Mouse (Mus musculus) Muller cell, postnatal 12 days (primary cell): ENCODE results near the gene Apob.
"Not testable (repeated sequence)": the region's sequence is repeated elsewhere in the genome, so short reads cannot be mapped to it uniquely, and the experiment has no call there.

ENCODE experiments used
- DNase-seq: peaks from one replicate; pipeline ENCODE4 v3.0.0-alpha.2; 2015; ENCODE audit errors: inconsistent ontology term

Apob gene

DNA sequence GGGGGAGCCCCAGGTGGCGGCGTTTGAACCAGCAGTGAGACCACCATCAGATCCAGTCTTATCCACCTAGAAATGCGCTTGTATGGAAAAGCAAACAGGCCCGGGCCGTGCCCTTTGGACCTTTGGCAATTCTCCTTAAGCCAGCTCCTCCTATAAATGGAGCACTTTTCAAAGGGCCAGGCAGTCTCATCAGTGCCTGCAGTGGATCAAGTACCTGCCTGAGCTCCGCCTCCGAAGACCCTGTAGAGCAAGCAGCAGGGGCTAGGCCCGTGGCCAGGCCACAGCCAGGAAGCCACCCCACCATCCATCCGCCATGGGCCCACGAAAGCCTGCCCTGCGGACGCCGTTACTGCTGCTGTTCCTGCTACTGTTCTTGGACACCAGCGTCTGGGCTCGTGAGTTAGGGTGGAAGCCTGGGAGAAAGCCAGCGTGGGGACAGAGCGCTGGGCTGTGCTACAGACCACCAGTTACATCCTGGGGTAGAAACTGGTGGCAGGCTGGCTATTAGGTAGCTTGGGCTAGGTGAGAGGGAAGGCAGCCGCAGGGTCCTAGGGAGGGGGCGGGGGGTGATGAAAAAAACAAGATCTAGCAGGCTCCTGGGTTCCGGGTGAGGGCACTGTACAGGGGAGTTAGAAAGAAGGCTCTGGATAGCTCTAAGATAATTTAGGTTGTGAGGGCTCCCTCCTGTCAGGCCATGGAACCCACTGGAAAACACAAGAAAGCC is at the start of gene Apob:
Gene Apob (plus strand): TSS at position 183 of the 724 bp plus-strand sequence.
- DNase-seq = no peak

DNA sequence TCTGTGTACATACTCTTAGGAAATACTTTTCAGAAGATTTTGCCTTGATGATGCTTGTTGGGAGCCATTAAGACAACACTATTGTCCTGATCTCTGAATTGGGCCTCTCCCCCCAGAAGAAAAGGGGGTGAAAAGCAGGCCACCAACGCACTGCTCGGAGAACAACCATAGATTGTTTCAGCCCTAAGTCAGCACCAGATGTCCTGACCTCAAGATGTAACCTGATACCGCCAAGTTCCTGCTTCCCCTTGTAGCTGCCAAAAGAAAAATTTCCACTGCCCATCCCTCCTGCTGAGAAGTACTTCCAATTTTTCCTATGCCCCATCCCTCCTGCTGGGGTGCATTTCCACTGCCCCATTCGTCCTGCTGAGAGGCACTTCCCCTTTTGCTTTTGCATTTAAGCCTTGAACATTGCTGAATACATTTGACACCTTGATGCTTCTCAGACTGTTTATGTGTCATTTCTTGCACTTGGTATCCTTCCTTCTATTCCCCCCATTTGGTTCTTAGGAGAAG is 45.0 kb upstream of the Apob start:
- DNase-seq = no peak

DNA sequence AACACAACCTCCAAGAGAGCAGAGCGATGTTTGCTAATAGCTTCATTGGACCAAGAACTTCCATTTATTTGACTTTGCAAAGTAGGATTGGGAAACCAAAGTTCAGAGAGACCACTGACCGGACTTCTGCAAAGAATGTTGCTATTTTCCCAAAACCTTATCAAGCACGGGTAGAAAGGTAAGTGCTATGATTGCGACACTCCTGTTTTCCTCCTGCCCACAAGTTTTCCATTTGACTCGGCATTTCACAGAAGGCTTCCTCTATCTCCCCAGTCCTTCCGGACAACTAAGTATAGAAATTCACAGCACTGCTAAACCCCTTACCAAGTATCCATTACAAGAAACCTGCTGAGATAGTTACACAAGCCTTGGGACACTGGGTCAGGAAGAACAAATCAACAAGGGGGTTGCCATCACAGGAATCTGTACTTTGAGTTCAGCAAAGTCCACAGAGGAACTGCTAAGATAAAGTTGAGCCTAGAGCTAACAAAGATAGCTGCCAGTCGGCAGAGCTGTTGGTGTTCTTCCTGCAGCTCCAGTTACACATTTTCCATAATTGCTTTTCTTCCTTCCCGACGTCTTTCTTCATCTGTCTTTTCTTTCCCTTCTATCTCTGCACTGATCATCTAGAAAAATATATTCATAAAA is 27.2 kb upstream of the Apob start:
- DNase-seq = no peak

DNA sequence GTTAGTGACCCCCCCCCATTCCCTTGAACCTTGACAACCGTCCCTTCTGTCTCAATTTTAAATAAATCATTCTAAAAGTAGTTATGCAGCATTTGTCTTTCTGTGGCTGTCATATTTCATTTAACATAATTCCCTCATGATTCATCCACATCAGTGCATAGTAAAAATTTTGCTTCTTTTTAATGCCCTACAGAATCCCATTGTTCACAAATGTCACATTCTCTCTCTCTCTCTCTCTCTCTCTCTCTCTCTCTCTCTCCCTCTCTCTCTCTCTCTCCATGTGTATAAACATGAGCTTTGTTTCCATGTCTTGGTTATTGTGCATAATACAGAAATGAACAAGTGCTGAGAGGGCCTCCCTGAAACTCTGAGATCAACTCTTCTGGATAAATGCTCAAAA is 18.6 kb upstream of the Apob start:
- peak; percentile 61 for DNase-seq

DNA sequence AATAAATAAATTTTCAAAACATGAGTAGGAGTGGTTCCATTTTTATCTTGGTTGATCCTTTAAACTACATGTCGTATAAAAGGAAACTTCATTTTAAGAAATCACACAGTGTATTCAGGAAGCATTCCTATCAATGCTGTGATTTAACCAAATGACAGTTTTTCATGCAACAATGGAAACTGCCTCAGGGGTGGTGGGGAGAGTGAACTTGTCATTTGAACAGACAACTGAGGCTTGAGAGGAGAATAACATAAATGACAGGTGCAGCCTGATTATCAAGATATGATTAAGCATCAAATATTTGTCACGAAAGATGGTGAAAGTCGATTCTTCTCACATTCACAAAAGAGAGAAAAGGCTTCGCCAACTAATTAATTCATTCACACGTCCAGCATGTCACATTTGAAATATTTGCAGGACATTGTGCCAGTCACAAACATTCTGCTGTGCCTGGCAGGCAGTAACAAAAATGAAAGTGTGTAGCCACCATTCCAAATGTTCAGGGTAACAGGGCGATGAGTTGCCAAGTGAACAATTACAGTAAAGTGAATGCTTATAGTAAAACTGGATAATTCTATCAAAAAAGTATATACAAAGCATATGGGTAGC is 18.0 kb upstream of the Apob start:
- DNase-seq = peak; percentile 68

DNA sequence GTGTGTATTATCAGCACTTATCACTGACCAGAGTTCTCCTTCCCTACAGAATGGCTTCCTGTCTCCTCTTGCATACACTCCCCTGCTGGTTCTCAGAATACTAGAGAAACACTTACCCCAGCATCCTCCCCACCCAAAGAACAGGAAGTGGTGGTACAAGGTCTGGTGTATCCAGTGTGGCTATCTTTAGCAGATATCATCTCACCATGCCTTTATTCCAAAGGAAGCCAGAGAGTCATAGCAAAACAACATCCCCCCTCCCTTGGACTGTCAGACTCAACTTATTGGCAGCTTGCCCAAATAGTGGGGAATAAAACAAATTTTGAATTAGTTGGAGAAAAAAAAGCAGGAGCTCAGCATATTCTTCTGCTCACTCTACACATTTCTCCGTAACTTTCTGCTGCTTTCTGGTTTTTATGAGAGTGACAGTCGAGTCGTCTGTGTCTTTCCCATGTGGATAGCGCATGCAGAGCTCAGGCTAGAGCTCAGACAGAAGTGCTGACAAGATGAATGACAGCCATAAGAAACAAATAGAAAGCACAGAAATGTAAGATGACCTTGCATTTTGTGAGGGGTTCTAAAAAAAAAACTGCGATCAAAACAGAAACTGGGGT is 15.0 kb upstream of the Apob start:
- DNase-seq = no peak

DNA sequence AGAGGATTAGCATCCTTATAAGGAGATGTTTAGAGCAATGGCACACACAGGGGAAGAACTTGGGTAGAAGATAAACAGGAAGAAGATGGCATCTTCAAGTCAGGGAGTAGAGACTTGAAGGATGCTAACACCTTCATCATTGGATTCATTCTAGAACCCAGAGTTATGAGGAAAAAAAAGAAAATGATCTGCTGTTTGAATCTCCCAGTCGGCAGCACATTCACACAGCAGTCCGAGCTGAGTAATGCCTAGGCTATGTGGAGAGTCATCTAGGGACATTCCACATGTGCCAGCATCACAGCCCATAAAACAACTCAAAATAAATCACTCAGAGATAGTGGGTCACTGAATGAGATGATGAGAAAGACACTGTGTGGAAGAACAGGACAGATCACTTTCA is 10.2 kb upstream of the Apob start:
- DNase-seq = peak; percentile 57

DNA sequence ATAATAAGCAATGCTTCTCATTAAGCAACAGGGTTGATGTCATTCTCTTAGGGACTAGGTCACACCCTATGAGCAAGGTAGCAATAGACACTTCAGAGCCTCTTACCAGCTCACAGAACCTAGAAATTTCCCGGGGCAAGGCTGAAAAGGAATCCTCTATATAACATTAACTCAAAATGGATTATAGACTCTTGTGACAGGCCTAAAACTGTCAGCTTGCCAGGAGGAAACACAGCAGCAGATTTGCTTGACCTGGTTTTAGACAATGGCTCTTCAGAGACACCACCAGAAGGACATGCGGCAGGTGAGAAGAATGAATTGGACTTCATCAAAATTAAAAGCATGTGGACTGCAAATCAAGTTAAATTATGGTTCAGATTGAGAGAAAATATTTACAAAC is 7.1 kb upstream of the Apob start:
- DNase-seq = no peak

DNA sequence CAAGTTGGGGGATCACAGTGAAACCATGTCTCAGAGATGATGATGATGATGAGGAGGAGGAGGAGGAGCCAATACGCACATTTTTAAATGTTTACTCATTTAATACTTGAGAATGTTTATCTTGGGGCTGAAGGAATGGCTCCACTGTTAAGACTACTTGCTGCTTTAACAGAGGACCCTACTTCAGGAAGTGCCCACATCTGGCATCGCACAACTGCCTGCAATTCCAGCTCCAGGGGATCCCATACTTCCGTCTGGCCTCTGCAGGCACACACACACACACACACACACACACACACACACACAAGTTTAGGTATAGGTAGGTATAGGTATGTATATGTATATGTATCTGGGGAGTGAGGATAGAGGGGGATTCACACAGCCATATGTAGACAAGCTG is 6.6 kb upstream of the Apob start:
- no peak for DNase-seq

DNA sequence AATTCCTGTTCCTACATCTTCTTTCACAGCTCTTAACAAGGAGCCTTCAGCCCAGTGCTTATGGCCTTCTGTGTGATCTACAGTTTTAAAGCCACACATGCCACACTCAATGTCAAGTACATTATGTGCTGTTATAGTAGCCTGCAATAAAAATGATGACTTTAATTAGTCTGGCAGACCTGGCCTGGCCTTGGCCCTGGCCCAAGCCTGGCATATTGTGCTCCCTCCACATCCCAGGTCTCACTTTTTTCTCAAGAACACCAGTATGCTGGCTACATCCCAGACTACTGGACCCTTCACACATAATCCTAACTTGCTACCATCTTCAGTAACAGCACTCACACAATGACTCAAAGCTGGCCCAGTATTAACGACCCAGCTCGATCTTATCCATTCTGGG is 5.7 kb upstream of the Apob start:
- DNase-seq = no peak

DNA sequence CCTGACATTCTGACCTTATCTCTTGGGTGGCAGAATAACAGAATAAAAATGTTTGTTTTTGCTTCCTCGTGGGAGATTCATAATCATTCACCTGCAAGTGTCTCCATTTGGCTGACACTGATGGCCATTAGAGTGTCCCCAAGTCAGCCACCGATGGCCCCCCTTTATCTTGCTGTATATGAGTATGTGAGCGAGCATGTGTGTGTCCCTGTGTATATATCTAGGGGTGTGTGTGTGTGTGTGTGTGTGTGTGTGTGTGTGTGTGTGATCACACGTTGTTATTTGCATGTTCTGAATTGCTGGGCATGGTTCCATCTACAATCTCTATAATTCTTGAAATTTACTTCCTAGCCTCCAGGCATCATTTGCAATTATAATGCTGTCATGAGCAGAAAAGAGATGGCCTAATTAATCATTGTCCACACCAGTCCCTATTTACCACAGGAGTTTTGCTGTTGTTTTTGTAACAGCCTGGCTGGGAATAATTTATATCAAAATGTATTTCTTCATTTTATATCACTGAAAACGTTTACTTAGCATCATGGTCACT is 3.6 kb upstream of the Apob start:
- DNase-seq = peak; percentile 31

DNA sequence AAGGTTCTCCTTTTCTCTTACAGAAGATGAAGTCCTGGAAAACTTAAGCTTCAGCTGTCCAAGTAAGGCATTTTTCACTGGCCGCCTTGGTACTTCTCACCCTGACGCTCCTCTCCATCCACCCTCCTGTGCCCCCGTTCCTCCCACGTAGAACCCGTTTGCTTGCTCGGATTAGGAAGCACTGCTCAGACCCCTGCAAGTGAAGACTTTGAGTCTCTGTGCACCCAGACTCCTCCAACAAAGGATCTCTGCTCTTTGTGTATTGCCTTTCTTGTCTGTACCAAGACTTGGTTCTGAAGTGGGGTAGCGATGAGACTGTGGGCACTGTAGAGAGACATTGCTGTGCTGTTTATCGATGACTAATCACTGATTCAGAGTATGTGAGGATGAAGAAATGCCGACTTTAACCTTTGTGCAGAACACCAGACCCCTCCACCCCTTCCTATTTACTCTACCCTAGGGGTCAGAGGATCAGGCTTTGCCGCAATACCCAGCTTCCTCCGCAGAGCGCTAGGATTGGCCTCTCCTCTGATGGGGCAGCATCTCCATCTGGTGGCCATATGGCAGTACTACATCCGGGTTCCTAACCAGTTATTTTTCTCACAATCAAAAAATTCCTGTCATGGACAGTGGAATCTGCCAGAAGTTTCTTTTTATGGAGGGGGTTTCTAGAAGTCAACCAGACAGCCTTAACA is 889 bp downstream of the Apob start:
- peak; percentile 31 for DNase-seq

DNA sequence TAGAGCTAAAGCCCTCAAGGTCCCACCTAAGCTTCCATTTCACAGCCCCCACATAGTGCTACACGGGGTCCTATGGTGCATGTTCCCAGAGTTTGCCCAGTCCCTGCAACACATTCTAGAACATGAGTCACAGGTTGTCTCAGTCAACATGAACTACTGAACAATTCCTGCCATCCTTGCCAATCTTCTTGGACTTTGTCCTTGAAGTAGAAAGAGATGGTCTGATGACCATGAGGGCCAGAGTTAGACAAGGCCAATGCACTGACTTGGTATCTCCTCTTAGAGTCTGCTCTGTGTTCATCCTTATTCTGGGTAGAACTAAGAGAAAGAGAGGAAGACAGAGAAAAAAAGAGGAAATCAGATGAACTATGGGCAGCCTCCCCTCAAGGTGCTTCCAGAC is 7.0 kb downstream of the Apob start:
- DNase-seq = no peak

DNA sequence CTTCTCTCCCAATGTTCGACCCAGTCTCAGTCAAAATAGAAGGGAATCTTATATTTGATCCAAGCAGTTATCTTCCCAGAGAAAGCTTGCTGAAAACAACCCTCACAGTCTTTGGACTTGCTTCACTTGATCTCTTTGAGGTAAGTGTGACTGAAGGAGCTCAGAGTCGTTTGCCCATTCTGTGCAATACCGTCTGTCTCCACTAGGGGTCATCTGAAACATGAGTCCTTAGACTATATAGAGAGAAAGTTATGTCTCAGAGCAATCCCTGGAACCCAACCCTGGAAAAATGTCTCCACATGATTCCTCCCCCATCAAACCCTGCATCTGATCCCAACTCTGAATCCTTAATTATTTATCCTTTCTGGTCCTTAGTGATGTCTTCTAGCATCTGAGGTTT is 13.4 kb downstream of the Apob start:
- DNase-seq = peak; percentile 27

DNA sequence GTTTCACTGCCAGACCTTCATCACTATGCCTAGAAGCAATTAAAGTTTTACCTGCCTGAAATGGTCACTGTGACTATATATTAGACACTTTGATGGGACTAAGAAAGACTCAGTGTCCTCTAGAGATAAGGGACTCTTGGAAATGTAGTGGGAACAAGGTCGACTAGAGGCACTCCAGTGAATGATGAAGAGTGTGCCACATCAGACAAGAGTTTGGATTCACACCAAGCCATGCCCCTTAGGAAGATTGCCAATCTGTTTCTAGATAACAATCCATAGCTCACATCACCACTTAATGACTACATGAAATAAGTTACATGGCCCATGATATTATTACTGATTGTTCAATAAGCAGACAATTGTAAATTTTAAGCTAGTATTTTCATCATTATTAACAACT is 14.1 kb downstream of the Apob start:
- DNase-seq = no peak

DNA sequence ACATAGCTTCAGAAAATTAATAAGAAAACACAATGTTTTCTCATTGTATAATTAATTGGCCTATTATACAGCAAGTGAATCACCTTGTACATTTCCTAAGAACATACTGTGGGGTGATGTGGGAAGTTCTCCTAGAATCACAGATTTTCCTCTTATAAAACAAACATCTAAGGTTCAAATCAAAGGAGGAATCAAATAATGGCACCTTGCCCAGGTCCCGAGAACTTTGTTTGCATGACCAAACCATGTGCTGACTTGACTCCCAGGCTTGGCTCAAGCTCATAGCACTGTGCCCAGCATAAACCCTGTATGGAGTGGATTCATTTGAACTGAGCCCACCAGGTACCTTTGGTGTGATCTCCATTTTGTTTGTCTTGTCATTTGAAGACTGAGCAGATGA is 43.5 kb downstream of the Apob start:
- no peak for DNase-seq

DNA sequence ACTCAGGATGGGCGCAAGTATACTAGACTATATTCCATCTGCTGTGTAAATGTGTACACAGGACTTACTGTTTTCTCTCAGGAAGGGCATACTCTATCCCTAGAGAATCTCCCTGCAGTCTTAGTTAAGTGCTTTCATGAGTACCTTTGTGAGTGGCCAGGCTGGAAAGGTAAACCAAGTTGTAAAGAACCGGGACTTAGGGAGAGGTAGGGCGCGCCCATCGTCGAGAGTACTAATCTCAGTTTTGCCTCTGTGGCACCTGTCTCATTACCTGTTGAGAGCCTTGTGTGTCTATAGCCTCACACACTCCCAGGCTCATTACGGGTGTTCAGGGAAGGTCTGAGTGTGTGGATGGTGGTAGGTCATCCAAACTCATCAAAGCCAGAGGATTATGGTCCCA is 52.1 kb downstream of the Apob start:
- DNase-seq = no peak

DNA sequence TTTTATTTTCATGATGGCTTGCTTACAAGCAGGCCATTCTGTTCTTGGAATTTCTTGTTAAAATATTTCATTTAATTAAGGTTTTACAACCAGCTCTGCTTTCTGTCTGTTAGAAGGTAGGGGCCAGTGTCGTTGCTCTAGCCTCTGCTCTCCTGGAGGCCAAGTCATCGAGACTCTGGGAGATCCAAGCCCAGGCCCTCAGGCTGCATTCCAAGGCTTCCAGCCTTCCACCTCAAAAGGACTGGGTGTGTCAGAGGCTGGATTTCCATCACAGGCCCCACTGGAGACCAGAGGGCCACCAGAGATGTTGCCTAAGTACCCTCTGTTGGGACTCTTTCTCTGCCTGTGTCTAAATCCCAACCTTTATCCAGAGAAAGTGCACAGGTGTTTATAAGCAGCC is 52.6 kb downstream of the Apob start:
- DNase-seq = no peak

DNA sequence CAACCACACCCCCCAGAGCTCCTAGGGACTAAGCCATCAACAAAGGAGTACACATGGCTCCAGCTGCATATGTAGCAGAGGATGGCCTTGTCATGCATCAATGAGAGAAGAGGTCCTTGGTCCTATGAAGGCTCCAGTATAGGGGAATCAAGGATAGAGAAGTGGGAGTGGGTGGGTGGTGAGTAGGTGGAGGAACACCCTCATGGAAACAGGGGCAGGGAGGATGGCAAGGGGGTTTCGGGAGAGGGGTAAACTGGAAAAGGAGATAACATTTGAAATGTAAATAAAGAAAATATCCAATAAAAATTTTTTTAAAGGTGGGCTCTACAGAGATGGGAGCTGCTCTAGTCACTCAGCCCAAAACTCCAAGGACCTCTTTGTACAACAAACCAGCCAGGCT is 53.7 kb downstream of the Apob start:
- not testable (repeated sequence) for DNase-seq

DNA sequence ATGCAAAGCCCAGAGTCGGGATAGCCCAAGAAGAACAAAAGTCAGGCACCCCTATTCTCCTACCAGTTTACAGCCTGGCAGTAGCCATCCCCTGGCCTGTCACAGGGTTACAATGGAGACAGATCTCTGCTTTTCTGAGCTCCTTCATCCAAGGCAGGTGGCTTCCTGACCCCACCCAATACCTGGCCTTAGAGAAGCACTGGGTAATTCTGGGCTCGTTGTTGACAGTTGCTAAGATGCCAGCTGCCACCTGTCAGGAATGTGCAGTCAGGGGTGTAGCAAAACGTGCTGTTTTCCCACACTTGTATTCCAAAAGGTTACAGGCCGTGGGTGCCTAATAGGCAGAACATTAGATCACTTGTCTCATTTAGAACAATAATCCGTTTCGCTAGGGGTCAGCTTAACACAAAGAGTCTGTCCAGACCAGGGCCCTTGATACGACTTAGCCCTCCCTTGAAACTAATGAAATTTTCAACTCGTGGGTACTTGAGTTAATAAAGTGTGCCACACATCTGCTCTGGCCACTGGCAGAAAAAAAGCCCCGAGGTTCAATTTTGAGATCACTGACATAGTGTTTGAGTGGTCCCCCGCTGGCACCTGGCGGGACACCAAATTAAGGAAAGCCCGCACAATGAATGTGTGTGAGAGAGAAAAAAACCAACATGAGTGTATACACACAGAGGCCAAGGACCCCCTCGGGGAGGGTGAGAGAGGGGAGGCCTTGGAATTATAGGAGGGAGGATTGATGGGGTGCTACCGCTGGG is 54.3 kb downstream of the Apob start:
- peak; percentile 38 for DNase-seq

DNA sequence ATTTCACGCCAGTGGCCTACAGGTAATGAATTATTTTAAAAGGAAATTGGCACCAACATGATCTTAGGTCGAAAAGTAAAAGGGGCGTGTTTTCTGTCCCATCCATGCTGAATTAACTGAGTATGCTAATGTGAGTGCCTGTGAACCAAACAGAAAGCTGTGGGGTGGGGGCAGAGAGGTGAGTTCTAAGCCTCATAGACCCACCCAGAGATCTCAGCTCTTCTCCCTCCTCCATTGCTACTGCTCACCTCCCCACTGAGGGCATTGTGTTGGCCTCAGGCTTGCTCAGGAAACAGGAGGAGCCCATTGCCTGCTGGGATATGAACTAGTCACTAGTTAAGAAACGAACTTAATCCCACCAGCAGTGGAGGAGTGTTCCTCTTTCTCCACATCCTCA is 54.9 kb downstream of the Apob start:
- no peak for DNase-seq
